Mouse (Mus musculus): ENCODE measurements around the gene Setx.

Setx gene

DNA sequence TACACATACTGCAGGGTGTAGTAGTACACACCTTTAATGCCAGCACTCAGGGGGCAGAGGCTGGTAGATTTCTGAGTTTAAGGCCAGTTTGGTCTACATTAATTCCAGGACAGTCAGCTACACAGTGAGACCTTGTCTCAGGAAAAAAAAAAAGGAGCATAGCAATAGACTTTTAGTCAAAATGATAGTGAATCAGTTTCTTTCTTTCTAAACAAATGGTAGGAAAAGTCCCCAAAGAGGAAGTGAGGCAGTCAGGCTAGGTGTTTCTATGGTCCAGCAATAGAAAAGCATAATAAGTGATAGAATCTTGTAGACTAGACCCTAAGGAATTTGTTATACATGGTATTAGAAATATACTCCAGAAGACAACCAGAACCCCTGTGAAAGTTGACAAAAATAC is 11.2 kb downstream of the Setx start:
- DNase-seq (ENCODE audit: low read depth, low spot score) = no peak

DNA sequence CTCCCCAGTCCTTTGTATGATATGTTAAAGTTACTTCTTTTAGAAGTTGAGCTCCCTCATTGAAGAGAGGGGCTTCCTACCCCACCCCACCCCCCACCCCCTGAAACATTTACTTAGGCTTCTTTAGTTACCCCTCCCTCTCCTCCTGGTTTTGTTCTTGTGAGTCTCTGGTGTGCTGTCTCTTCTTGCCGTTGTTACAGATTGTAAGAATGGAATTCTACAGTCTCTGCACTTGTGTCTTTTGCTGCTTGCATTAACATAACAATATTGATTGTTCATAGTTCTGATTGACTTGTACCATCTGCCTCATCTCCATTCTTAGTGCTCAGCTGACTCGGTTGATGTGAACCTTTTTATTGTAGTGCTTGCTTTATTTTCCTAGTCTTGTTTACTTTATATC is 28.0 kb downstream of the Setx start:
- no peak for DNase-seq (ENCODE audit: low read depth, low spot score)

DNA sequence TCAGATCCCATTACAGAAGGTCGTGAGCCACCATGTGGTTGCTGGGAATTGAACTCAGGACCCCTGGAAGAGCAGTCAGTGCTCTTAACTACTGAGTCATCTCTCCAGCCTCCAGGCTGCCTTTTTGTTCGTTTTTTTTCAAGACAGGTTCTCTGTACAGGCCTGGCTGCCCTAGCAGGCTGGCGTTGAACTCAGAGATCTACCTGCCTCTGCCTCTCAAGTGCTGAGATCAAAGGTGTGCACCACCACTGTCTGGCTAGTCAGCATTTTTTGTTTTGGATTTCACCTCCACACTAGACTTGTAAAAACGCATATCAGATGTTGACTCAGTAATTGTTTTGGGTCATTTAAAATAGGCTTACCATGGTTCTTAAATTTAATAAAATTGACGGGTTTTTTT is 44.1 kb downstream of the Setx start:
- no peak for DNase-seq (ENCODE audit: low read depth, low spot score)

DNA sequence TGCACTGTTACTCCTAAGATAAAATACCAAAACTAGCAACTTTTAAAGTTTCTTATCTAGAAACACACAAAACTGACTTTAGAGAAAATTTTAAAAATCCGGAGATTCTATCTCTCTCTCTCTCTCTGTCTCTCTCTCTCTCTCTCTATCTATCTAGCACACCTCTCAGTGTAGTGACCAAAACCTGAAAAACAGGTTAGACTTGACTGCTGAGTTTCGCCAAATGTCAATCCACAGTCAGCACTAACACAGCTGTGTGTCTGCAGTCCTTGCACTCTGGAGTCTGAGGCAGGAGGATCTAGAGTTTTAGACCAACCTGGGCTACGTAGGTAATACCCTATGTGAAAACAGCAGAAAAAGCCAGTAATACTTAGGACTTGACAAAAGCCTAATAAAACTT is 50.9 kb downstream of the Setx start:
- no peak for DNase-seq (ENCODE audit: low read depth, low spot score)

DNA sequence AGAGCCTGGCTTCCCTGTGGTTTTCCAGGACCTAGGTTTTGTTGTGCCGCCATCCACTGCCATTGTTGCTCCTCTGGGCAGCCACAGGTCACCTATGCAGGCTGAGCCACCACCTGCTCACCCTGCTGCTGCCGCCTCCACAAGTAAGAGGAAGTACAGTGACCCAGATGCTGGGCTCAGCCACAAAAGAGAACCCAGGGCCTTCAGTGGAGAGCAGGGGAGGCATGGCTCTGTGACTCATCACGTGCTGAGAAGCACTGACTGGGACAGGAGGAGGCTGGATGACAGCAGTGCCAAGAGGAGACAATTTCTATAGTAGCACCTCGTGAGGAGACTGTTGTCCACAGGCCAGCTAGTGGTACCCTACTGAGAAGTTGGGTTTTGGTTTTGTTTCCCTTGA is 55.8 kb downstream of the Setx start:
- no peak for DNase-seq (ENCODE audit: low read depth, low spot score)

DNA sequence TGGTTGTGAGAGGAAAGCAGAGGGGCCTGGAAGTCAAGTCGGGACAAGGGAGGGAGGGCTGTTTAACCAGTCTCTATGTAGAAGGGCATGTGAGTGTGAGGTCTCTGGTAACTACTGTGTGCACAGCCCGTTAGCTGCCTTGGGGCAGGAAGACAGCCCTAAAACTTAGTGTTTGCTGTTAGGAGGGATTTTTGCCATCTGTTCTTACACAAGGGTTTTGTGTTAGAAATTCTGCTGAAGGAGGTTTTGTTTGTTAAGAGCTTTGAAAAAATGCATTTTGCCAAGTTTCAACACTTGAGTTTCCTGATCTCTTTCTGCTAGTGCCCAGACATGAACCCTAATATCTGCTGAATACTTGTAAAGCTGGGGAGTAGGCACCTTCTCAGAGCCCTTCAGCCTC is 57.1 kb downstream of the Setx start:
- no peak for DNase-seq (ENCODE audit: low read depth, low spot score)

DNA sequence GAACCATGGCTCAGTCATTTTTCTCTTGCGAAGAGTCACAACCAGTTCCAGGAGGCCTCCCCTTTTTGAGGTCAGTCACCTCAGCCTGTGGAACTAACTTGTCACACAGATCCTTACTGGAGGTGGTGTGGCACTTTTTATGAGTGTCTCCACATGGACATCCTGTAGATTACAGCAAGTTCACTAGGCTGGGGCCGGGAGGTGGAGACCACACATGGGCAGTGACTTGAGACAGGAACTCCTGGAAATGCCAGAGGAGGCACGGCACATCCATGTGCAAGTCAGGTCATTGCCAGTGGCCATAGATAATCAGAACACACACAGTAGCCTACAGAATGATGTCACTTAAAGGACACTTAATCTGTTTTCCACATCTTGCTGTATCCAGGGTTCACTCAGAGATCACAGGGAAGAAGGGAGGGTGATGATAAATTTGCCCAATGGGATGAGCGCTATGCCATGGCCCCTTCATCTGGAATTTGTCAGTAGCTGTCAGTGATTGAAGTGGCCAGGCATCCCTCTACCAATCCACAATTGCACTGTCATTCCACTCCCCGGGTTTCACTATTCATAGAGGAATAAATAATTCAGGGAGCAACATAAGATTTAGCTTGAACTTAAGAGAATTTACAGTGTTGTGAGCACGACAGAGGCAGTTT is 59.4 kb downstream of the Setx start:
- DNase-seq (ENCODE audit: low read depth, low spot score) = no peak

DNA sequence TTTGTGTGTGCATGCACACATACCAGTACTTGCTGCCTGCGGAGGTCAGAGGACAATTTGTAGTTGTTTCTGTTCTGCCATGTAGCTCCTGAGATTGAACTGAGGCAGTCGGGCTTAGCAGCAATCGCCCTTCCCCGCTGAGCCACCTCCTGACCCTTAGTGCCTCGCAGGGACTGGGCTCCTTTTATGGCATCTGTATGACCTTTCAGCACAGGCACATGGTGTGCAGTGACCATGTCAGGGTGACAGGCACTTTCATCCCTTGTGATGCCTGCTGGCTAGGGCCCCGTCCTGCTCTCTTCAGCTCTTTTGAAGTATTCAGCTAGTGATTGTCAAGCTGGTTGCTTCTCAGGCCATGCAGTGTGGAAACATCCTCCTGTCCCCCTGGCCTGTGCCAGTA is 62.2 kb downstream of the Setx start:
- no peak for DNase-seq (ENCODE audit: low read depth, low spot score)

DNA sequence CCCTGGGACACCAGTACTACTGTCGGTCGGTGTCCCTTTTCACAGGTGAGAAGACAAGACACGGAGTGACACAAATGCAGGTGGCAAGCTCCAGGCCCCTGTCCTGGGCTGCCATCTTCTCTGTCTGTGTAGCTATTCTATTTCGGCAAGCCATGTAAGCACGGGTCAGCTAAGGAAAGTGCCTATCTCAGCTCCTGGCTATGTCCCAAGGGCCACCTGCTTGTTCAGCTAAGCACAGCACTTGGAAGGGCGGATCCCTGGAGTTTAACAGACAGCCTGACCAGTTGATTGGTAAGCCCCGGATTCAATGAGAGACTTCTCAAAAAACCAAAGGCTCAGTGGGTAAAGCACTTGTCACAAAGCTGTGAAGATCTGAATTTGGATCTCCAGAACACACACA is 66.4 kb downstream of the Setx start:
- no peak for DNase-seq (ENCODE audit: low read depth, low spot score)

DNA sequence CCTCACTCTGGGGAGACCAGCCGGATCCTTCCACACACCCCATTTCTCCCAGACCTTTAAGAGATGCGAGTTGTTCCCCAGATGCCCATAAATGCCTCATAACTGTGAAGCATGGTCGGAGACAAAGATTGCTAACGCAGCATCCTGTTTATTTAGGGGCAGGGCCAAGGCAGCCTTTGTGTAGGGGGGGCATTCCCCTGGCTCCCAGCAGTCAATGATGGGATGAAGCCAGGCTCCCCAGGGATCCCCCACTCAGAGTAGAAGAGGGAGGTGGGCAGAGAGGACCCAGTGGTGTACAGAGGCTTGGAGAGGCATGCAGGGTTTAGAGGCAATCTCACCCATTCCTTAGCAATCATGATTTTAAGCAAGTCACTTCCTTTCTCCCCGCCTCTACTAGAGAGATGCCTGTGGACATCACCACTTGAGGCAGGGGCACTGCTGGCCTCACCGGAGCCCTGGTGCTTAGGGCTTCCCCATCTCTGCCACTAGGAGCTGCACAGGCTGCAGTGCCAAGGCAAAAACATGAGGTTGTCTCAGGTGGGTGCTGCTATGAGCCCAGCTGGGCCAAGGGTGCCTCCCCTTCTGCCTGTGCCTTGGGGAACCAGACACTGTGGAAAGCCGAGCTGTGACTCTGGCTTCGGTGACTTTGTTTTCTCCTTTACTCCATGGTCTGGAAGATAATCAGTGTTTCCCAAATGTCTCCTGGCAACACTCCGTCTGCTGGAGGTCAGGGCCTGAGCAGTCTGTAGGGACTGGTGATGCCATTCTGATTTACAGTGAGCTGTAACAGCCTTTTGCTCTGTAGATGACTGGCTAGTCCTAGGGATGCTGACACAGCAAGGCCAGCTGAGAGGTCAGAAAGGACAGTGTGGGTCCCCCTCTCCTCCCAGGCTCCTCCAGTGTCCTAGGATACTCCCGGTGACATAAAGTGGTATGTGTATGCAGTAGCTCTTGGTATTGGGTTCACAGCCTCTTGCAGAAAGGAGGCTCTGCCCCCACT is 67.5 kb downstream of the Setx start:
- no peak for DNase-seq (ENCODE audit: low read depth, low spot score)

DNA sequence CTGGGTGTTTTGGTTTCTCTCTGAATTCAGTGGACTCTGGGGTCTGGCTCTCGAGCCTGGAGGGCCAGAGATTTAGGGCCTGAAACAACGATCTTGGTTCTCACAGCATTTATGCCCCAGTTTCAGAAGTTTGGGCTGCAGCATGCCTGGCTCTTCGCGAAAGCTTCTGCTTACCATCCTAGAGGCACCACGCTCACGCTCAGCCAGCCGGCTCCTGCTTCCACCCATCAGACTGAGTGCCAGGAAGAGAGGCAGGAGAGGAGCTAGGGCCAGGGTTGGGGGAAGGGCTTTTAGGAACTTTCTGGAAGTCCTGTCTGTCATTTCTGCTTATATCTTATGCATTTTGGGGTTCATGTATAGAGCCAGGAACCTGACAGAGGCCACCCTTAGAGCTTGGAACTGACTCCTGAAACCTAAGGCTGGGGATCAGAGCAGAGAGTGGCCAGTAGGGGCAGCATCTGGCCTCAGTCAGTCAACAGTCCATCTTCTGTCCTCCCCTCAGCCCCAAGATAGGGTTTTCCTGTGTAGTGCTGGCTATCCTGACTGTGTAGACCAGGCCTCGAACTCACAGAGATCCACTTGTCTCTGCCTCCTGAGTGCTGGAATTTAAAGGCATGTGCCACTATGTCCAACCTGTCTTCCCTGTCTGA is 68.8 kb downstream of the Setx start:
- no peak for DNase-seq (ENCODE audit: low read depth, low spot score)

DNA sequence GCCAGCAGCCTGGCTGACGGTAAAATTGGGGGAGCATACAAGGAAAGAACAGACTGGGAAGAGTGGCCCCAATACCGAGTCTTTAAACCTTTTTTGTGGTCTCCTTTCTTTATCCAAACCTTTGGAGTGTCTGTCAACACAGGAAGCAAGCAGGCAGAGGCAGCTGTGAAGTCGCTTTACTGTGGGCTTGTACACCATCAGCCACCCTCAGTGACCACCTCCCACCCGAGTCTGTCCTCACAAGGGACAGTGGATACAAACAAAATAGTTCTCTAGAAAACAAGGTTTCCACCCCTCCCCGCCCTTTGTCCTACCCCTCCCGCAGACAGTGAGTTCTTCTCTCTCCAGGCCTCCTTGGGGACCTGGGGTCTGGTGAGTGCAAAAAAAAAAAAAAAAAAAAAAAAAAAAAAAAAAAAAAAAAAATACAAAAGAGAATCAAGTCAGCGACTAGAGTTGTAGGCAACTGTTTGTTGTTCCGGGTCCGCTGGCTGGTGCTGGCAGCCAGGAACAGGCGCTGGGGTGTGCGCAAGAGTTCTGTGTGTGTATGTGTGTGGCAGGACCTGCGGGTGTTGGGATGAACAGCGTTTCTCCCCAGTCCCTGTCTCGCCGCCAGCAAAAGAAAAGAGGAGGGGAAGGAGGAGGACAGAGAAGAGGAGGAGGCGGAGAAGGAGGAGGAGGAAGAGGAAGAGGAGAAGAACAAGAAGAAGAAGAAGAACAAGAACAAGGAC is 70.0 kb downstream of the Setx start:
- no peak for DNase-seq (ENCODE audit: low read depth, low spot score)

DNA sequence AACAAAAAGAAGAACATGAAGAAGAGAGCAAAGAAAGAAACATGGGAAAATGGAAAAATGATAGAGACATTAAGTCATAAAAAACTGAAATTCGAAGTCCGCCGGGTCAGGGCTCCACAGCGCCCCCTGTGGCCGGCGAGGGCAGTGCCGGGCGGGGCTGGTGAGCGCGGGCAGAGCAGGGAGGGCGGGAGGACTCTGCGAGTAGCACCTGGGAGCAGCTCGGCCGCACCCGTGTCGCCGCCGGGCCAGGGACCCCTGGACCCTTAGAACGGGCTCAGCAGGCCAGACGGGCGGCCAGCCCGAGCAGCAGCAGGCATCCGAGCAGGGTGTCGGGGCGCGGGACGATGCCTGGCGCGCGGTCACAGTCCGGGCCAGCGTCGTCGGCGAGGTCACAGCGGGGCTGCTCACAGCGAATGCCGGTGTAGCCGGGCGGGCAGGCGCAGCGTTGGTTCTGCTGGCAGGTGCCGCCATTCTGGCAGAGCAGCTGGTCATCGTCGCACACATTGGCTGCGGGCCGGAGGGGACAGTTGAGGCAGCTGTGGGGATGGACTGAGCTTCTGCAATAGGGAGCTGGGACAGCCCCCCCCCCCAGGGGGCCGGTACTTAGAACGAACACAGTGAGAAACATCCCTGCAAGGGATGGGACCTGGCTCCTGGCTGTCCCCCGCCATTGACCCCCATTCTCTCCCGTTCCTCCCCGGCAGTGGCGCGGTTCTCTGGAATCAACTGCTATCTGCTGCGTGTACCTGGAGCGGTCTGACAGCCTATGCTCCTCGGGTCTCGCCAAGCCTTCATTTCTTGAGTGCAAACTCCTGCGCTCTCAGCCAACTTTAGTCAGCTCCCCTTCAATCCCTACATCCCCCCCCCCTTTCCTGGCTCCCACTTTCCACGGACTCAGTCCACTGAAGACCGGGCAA is 70.8 kb downstream of the Setx start:
- DNase-seq (ENCODE audit: low read depth, low spot score) = peak; percentile 46

DNA sequence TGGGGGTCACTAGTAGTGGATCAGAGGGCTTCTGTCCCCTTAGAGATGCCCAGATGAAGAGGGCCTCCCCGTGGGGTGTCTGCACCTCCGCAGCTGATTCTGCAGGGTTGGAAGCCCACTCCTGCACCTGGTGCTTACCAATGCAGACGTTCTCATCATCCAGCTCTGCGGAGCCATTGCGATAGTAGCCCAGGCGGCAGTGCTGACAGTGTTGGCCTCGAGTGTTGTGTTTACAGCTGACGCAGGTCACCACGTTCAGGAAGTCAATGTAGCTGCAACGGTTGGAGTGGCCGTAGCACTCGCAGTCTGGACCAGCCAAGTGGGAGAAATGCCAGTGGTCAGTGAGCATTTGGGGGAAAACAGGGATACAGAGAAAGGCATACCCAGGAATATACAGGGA is 72.9 kb downstream of the Setx start:
- DNase-seq (ENCODE audit: low read depth, low spot score) = no peak

DNA sequence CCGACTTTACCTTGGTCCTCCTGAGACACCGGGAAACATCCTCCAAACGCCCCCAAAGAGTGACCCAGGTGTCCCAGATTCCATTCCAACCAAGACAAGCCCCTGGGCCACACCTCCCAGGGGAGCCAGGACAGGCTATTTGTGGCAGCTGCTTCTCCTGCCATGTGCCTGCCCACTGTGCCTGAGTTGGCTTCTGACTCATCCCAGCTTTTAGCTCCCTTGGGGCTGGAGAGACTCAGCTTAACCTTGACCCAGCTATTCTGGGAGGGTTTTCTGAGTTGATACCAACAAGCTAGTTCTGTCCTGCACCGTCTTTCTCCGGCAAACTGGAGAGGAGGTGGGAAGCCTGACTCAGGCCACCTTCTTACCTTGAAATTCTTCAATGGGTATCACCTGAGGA is 74.5 kb downstream of the Setx start:
- DNase-seq (ENCODE audit: low read depth, low spot score) = no peak

DNA sequence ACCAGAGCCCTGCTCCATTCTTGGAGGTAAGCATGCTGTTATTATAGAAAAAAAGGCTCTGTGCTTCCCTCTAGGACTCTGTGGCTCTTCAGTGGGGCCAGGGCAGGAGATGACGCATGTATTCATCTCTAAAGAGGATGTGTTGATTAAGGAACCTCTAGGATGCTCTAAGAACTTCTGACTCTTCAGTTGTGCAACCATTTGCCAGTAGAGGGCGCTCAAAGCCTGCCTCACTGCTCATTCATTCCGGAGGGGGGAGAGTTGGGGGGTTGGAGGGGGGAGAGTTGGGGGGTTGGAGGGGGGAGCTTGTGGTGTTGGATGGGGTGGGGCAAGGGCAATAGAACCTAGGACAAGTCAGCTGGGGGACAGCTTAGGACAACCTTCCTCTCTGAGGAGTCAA is 75.9 kb downstream of the Setx start:
- peak; percentile 67 for DNase-seq (ENCODE audit: low read depth, low spot score)

DNA sequence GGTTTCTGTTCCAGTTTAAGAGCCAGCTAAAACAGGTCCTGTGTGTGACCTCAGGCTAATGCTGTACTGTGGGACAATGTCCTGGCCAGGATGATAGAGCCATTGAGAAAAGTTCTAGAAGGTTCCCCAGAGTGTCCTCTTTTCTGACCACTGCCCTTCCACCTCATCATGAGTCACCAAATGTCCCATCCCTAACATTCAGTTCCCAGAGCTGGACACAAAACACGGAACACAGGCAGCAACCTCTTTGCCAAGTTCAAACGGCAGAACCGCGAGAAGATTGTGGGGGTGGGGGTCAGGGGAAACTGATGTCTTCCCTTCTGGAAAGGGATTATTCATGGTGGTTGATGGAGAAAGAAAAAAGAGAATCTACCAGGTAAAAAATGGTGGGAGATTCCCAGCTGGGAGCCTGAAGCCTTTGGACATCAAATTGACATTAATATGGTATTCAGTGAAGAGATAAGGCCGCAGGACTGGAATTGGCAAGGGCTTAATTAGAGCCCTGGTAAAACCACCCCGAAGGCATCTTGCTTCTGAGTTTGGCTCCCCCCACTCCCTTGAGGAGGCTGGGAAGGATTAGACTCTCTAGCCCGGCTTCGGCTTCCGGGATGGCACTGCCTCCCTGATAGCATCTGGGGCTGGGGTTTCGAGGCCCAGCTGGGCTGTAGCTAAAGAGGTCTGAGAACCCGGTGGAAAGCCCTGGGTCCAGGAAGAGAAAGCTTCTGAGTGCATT is 77.4 kb downstream of the Setx start:
- DNase-seq (ENCODE audit: low read depth, low spot score) = no peak

DNA sequence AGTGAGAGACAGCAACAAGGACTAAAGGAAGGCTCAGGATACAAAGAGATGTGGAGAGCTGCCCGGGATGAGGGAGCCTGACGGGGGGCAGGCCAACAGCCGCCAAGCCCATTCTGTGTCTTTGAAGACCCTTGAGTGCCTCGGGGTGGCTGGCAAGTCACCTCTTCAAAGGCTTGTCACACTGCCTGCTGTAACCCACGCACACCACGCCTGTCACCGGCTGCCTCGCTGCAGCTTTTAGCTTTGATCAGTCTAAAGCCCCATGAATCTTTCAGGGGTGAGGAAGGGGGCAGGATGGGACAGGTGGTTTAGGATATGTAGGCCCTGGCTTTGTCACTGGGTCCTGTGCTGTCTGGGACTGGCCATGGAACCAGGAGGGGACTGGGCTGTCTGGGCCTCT is 82.2 kb downstream of the Setx start:
- no peak for DNase-seq (ENCODE audit: low read depth, low spot score)

DNA sequence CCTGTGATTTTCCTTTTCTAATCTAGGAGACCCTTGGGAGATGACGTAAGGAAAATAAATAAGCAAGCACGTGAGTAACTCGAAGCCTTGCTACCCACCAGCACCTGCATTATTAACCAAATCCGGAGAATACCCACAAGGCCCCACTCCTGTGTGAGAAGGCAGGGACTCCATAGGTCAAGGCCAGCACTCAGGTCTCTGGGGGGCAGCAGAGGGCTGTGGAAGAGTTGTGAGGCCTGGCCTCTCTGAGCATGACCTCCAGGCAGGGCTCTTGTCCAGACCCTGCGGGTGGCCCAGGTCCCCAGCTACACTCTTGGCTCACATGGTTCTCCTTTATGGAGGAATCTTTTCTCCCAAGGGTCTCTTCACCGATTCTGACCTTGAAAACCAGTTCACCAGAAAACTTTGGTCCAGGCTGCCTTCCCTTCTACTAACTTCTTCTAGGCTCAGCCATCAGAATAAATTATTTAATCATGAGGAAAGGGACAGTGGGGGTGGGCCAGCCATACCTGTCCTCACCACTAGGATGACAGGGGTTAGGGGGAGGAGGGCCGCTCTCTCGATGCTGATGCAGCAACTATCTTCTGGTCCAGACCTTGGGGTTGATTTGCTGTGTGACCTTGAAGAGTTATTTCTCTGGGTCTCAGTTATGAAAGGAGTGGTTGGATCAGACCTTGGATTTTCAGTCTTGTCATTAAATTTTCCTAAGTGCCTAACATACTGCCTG is 92.5 kb downstream of the Setx start:
- no peak for DNase-seq (ENCODE audit: low read depth, low spot score)

Data from retina, postnatal 7 days (tissue).